Mouse (Mus musculus) forebrain, embryonic 10.5 days (tissue): ENCODE measurements around the gene Mindy2. TPM values are rescaled to one million over a fixed set of nuclear protein-coding genes. Genes with fewer than 3 reads are reported as not detected.

Experiments used
- DNase-seq: peaks from one replicate; pipeline ENCODE4 v3.0.0-alpha.2; 2017; ENCODE audit warnings: low spot score; ENCODE audit errors: extremely low spot score
- H3K27ac ChIP-seq: fragments of 300-500 bp; sonication (generic); 2 replicates; pipeline ENCODE4 v1.5.1; 2016; ENCODE audit warnings: mild to moderate bottlenecking
- H3K27me3 ChIP-seq: fragments of 300-500 bp; sonication (generic); 2 replicates; pipeline ENCODE4 v1.6.1; 2016; ENCODE audit warnings: mild to moderate bottlenecking; ENCODE audit not compliant: poor library complexity, severe bottlenecking
- H3K36me3 ChIP-seq: fragments of 300-500 bp; sonication (generic); replicated peaks from 2 replicates; pipeline ENCODE4 v1.6.1; 2016; ENCODE audit warnings: mild to moderate bottlenecking, moderate library complexity
- H3K4me1 ChIP-seq: fragments of 300-500 bp; sonication (generic); 2 replicates; pipeline ENCODE4 v1.6.1; 2016
- H3K4me3 ChIP-seq: fragments of 300-500 bp; sonication (generic); 2 replicates; pipeline ENCODE4 v1.5.1; 2016; ENCODE audit warnings: mild to moderate bottlenecking, moderate library complexity
- H3K9me3 ChIP-seq: fragments of 300-500 bp; sonication (generic); 2 replicates; pipeline ENCODE4 v1.6.1; 2016; ENCODE audit warnings: mild to moderate bottlenecking, moderate library complexity
- WGBS: fragments of 180-500 bp; shearing (Covaris S2); methylation state at CpG from one replicate; pipeline ENCODE4 v1.1.7; 2016; 5-methylcytosine and 5-hydroxymethylcytosine counted together
- polyA plus RNA-seq: library from polyadenylated mRNA; unstranded; fragments of >200 nt; fragmentation: Nextera tagmentation; extraction: Ambion mirVana; gene quantifications from 2 replicates; pipeline ENCODE4 v1.2.1, GENCODE M21; 2016

Gene Mindy2
- polyA plus RNA-seq, 1 experiment from 2014 or later = 4.2 TPM

- Histone ChIP-seq H3K4me1 (peaks cover 34% of the 10 kb centered on the region), H3K27me3 (no peaks in the 10 kb centered on the region), H3K9me3 (no peaks in the 10 kb centered on the region), H3K4me3 (peak within 1 kb of the TSS; percentile 87), H3K27ac (peak within 1 kb of the TSS; percentile 91), H3K36me3 (no peaks in the 10 kb centered on the region)
- under 1% methylated on average over 72 of the region's 72 CpGs for WGBS
- peak; percentile 40 for DNase-seq
These were observed 605 bp downstream of the Mindy2 start, which contains the start of gene Gm10642 for GRCm38 (mm10) chr9:70656130-70657007. TSS of gene Gm10642 (plus strand) at chr9:70656251.

GRCm38 (mm10) chr9:70655764-70656129 lies 1.2 kb downstream of the Mindy2 start:
- Histone ChIP-seq H3K9me3 (no peaks in the 10 kb centered on the region), H3K36me3 (no peaks in the 10 kb centered on the region), H3K4me3 (peak overlapping the region; percentile 87), H3K27ac (no peak overlapping the region), H3K27me3 (no peaks in the 10 kb centered on the region), H3K4me1 (peaks cover 34% of the 10 kb centered on the region)
- 43% methylated on average over 2 of the region's 2 CpGs for WGBS
- DNase-seq = no peak

- H3K36me3 ChIP-seq = no peaks in the 10 kb centered on the region
- no peaks in the 10 kb centered on the region for H3K9me3 ChIP-seq
- no peaks in the 10 kb centered on the region for H3K27me3 ChIP-seq
- H3K27ac ChIP-seq = no peak overlapping the region
- 79% methylated on average over 4 of the region's 4 CpGs for WGBS
- DNase-seq = no peak
- H3K4me3 ChIP-seq = no peak overlapping the region
- peaks cover 34% of the 10 kb centered on the region for H3K4me1 ChIP-seq
These were observed 2.5 kb downstream of the Mindy2 start for GRCm38 (mm10) chr9:70654496-70654895.

GRCm38 (mm10) chr9:70653875-70654274 lies 3.1 kb downstream of the Mindy2 start:
- no peak for DNase-seq
- Histone ChIP-seq H3K27me3 (no peaks in the 10 kb centered on the region), H3K4me1 (peaks cover 34% of the 10 kb centered on the region), H3K9me3 (no peaks in the 10 kb centered on the region), H3K27ac (no peak overlapping the region), H3K36me3 (no peaks in the 10 kb centered on the region), H3K4me3 (no peak overlapping the region)
- 80% methylated on average over 2 of the region's 2 CpGs for WGBS

GRCm38 (mm10) chr9:70652221-70652620 lies 4.8 kb downstream of the Mindy2 start:
- no peak for DNase-seq
- no peaks in the 10 kb centered on the region for H3K27me3 ChIP-seq
- no peak overlapping the region for H3K4me3 ChIP-seq
- H3K36me3 ChIP-seq = no peaks in the 10 kb centered on the region
- no peak overlapping the region for H3K27ac ChIP-seq
- no peaks in the 10 kb centered on the region for H3K9me3 ChIP-seq
- WGBS = 67% methylated on average over 2 of the region's 2 CpGs
- H3K4me1 ChIP-seq = peaks cover 30% of the 10 kb centered on the region

- Histone ChIP-seq H3K27me3 (no peaks in the 10 kb centered on the region), H3K4me3 (no peak overlapping the region), H3K9me3 (no peaks in the 10 kb centered on the region), H3K4me1 (peaks cover 18% of the 10 kb centered on the region), H3K27ac (no peak overlapping the region), H3K36me3 (no peaks in the 10 kb centered on the region)
- WGBS = 96% methylated on average over 1 of the region's 1 CpGs
- DNase-seq = no peak
These were observed 6.0 kb downstream of the Mindy2 start for GRCm38 (mm10) chr9:70650994-70651393.

- no peaks in the 10 kb centered on the region for H3K9me3 ChIP-seq
- H3K27ac ChIP-seq = no peak overlapping the region
- no peaks in the 10 kb centered on the region for H3K27me3 ChIP-seq
- H3K36me3 ChIP-seq = no peaks in the 10 kb centered on the region
- H3K4me3 ChIP-seq = no peak overlapping the region
- peaks cover 11% of the 10 kb centered on the region; the same call in 1 of the 2 replicates for H3K4me1 ChIP-seq
- DNase-seq = no peak
- WGBS = 78% methylated on average over 2 of the region's 2 CpGs
These were observed 6.7 kb downstream of the Mindy2 start for GRCm38 (mm10) chr9:70650260-70650659.

GRCm38 (mm10) chr9:70636748-70637147 lies 20.2 kb downstream of the Mindy2 start:
- WGBS = 88% methylated on average over 2 of the region's 2 CpGs
- Histone ChIP-seq H3K36me3 (no peaks in the 10 kb centered on the region), H3K27me3 (no peaks in the 10 kb centered on the region), H3K4me3 (no peak overlapping the region), H3K9me3 (no peaks in the 10 kb centered on the region), H3K27ac (no peak overlapping the region), H3K4me1 (no peaks in the 10 kb centered on the region)
- no peak for DNase-seq

- H3K36me3 ChIP-seq = no peaks in the 10 kb centered on the region
- no peak overlapping the region for H3K27ac ChIP-seq
- no peaks in the 10 kb centered on the region for H3K27me3 ChIP-seq
- WGBS = 48% methylated on average over 5 of the region's 5 CpGs
- H3K4me1 ChIP-seq = no peaks in the 10 kb centered on the region
- no peak overlapping the region for H3K4me3 ChIP-seq
- no peak for DNase-seq
- no peaks in the 10 kb centered on the region for H3K9me3 ChIP-seq
These were observed 25.3 kb downstream of the Mindy2 start for GRCm38 (mm10) chr9:70631665-70632064.

- Histone ChIP-seq H3K9me3 (no peaks in the 10 kb centered on the region), H3K27me3 (no peaks in the 10 kb centered on the region), H3K27ac (no peak overlapping the region), H3K4me3 (no peak overlapping the region), H3K36me3 (no peaks in the 10 kb centered on the region), H3K4me1 (no peaks in the 10 kb centered on the region)
- no peak for DNase-seq
- WGBS = 80% methylated on average over 2 of the region's 2 CpGs
These were observed 27.3 kb downstream of the Mindy2 start for GRCm38 (mm10) chr9:70629711-70630110.

- peaks cover 26% of the 10 kb centered on the region for H3K36me3 ChIP-seq
- H3K4me3 ChIP-seq = no peak overlapping the region
- 91% methylated on average over 3 of the region's 3 CpGs for WGBS
- no peaks in the 10 kb centered on the region for H3K27me3 ChIP-seq
- no peak overlapping the region for H3K27ac ChIP-seq
- no peaks in the 10 kb centered on the region for H3K4me1 ChIP-seq
- no peak for DNase-seq
- H3K9me3 ChIP-seq = no peaks in the 10 kb centered on the region
These were observed 45.8 kb downstream of the Mindy2 start for GRCm38 (mm10) chr9:70611026-70611673.

GRCm38 (mm10) chr9:70602186-70602845 lies 54.7 kb downstream of the Mindy2 start:
- 88% methylated on average over 1 of the region's 1 CpGs for WGBS
- Histone ChIP-seq H3K4me3 (no peak overlapping the region), H3K4me1 (no peaks in the 10 kb centered on the region), H3K27me3 (no peaks in the 10 kb centered on the region), H3K27ac (no peak overlapping the region), H3K36me3 (peaks cover 19% of the 10 kb centered on the region), H3K9me3 (no peaks in the 10 kb centered on the region)
- no peak for DNase-seq

GRCm38 (mm10) chr9:70598271-70598670 lies 58.7 kb downstream of the Mindy2 start:
- Histone ChIP-seq H3K36me3 (peaks cover 35% of the 10 kb centered on the region), H3K27ac (no peak overlapping the region), H3K4me1 (no peaks in the 10 kb centered on the region), H3K9me3 (no peaks in the 10 kb centered on the region), H3K4me3 (no peak overlapping the region), H3K27me3 (no peaks in the 10 kb centered on the region)
- 93% methylated on average over 2 of the region's 2 CpGs for WGBS
- DNase-seq = no peak
